Mouse (Mus musculus) ZHBTc4 (cell line): ENCODE data around the gene Zfp2.

Experiments
- DNase-seq: peaks from one replicate; pipeline ENCODE4 v3.0.0-alpha.2; 2011; ENCODE audit warnings: low read depth, low spot score

Zfp2 gene

DNA sequence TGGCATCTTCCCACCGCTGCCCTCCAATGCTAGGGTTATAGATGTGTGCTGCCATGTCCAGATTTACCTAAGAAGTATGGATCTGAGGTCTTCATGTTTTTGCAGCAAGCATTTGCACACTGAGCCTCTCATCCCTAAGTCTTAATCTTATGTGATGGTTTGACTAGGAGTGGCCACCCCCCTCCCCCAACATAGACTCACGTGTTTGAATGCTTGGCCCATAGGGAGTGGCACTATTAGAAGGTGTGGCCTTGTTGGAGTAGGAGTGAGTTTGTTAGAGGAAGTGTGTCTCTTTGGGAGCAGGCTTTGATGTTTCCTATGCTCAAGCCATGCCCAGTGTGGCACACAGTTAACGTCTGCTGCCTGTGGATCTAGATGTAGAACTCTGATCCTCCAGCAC lies 37.3 kb downstream of the Zfp2 start:
- peak; percentile 64 for DNase-seq

DNA sequence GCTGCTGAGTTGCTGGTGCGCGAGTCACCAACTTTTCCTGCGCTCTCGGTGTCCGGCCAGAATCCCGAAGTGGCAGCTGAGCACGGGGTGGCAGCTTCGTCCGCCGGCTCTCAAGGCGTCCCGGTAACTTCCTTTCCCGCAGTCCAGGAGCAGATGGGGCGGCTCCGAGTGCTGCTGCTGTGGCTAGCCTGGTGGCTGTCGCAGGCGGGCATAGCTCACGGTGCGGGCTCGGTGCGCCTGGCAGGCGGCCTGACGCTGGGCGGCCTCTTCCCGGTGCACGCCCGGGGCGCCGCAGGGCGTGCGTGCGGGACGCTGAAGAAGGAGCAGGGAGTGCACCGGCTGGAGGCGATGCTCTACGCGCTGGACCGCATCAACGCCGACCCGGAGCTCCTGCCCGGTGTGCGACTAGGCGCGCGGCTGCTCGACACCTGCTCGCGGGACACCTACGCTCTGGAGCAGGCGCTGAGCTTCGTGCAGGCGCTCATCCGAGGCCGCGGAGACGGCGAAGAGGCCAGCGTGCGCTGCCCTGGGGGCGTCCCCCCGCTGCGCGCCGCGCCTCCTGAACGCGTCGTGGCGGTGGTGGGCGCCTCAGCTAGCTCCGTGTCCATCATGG lies 64.9 kb downstream of the Zfp2 start:
- peak; percentile 46 for DNase-seq

DNA sequence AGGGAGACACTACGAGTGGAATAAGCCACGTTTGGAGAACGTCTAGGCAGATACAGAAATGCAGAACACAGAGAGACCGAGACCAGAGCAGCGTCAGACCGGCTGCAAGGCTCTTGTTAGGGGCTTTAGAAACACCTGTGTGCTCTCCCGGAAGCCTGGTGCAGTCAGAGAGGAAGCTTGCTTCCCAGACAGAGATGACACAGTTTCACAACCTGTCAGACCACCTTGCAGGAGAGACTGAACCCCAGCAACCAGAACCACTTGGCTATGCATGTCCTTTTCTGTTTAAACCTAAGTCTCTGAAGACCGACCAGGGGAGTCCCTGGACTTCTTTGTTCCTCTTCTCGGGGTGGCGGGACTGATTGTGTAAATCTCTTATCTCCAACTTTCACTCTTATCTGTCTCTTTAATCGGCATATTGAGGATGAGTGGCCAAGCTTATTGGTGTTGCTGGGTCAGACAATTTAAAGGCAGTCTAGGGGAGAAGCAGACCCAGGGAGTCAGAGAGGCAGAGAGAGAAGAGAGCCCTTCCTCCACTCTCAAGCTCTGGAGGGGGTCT lies 65.7 kb downstream of the Zfp2 start, which contains the start of gene Grm6:
Grm6 (plus strand) TSS at position 509 of the 559 bp plus-strand sequence.
- peak; percentile 17 for DNase-seq

DNA sequence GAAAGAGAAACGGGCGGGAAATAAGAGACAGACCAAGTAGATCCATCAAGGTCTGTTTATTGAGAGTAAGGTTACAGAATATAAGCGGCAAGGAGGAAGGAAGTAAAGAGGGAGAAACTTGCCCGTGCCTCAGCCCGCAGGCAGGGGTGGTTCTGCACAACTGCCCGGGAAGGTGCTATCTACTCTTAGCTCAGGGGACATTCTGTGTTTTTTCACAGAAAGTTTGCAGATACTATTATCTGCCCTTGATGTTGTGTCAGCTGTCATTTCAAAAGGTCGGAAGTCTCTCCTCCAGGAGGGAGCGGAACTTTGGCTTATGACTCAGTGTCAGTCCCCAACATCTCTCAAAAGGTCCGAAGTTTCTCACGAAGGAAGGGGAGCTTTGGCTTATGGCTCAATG lies 66.7 kb downstream of the Zfp2 start:
- no peak for DNase-seq
